Mouse (Mus musculus) intestine, postnatal 0 days (tissue): Measurements from ENCODE around the gene Kif15. TPM values are rescaled to one million over a fixed set of nuclear protein-coding genes. Genes with fewer than 3 reads are reported as not detected.

Experiments used
- ATAC-seq: fragments of 200-750 bp; cut with Nextera tagmentation; 2 replicates; pipeline ENCODE4 v1.8.0; 2017; ENCODE audit warnings: mild to moderate bottlenecking, moderate TSS enrichment, moderate library complexity
- H3K27ac ChIP-seq: fragments of 300-500 bp; sonication (generic); 2 replicates; pipeline ENCODE4 v1.5.1; 2014; ENCODE audit warnings: mild to moderate bottlenecking, low read depth, low read length, moderate library complexity
- H3K27me3 ChIP-seq: fragments of 300-500 bp; sonication (generic); replicated peaks from 2 replicates; pipeline ENCODE4 v1.6.1; 2014; ENCODE audit warnings: low read length, mixed read lengths; ENCODE audit not compliant: control insufficient read depth, insufficient read depth
- H3K36me3 ChIP-seq: fragments of 300-500 bp; sonication (generic); 2 replicates; pipeline ENCODE4 v1.6.1; 2014; ENCODE audit warnings: mild to moderate bottlenecking, moderate library complexity; ENCODE audit not compliant: control insufficient read depth, insufficient read depth
- H3K4me1 ChIP-seq: fragments of 300-500 bp; sonication (generic); replicated peaks from 2 replicates; pipeline ENCODE4 v1.6.1; 2014; ENCODE audit warnings: antibody characterized with exemption, low read length, mixed read lengths; ENCODE audit not compliant: control insufficient read depth, insufficient read depth
- H3K4me2 ChIP-seq: fragments of 300-500 bp; sonication (generic); replicated peaks from 2 replicates; pipeline ENCODE4 v1.6.1; 2014; ENCODE audit warnings: low read depth, mild to moderate bottlenecking, moderate library complexity
- H3K4me3 ChIP-seq: fragments of 300-500 bp; sonication (generic); 2 replicates; pipeline ENCODE4 v1.5.1; 2014; ENCODE audit warnings: low read depth, low read length
- H3K9ac ChIP-seq: fragments of 300-500 bp; sonication (generic); 2 replicates; pipeline ENCODE4 v1.6.1; 2014; ENCODE audit warnings: mild to moderate bottlenecking, low read depth, low read length
- H3K9me3 ChIP-seq: fragments of 300-500 bp; sonication (generic); 2 replicates; pipeline ENCODE4 v1.6.1; 2016; ENCODE audit warnings: mixed run types; ENCODE audit not compliant: control insufficient read depth
- CTCF ChIP-seq: sonication (generic); IDR thresholded peaks from 2 replicates; pipeline ENCODE4 v1.5.1; 2016; ENCODE audit warnings: low read depth, mild to moderate bottlenecking, control low read depth, antibody characterized with exemption, moderate library complexity
- WGBS: fragments of 180-500 bp; shearing (Covaris S2); extraction: QIAGEN DNeasy Blood & Tissue Kit; methylation state at CpG from one replicate; pipeline ENCODE4 v1.1.7; 2014; 5-methylcytosine and 5-hydroxymethylcytosine counted together
- polyA plus RNA-seq: library from polyadenylated mRNA; unstranded; fragments of >200 nt; fragmentation: Nextera tagmentation; extraction: Ambion mirVana; gene quantifications from 2 replicates; pipeline ENCODE4 v1.2.1, GENCODE M21; 2015

Gene Kif15
- polyA plus RNA-seq, result 10.0 and 10.1 TPM in 2 replicates

- under 1% methylated on average over 64 of the region's 64 CpGs for WGBS
- H3K27me3 ChIP-seq, result no peaks in the 10 kb centered on the region
- peak within 1 kb of the TSS; percentile 91 for H3K9ac ChIP-seq
- H3K4me3 ChIP-seq, result peak within 1 kb of the TSS; percentile 96
- ATAC-seq, result peak; percentile 90
- H3K9me3 ChIP-seq, result no peaks in the 10 kb centered on the region
- H3K4me2 ChIP-seq, result peak within 1 kb of the TSS; percentile 82
- TF ChIP-seq CTCF, result peak; percentile 38
- H3K27ac ChIP-seq, result peak within 1 kb of the TSS; percentile 93
- peaks cover 15% of the 10 kb centered on the region; the same call in 1 of the 2 replicates for H3K36me3 ChIP-seq
- H3K4me1 ChIP-seq, result 0 out of 2 replicates have a peak, but pooled peaks cover 6% of the 10 kb centered on the region
Observed at GRCm38 (mm10) chr9:122950643-122951475, at the start of gene Kif15, which contains the start of gene 1110059G10Rik. Gene Kif15 (plus strand): TSS chr9:122951046. Gene 1110059G10Rik (minus strand): TSS chr9:122951000.

- Histone ChIP-seq H3K27ac (no peak overlapping the region), H3K4me3 (no peak overlapping the region)
- no peak for ATAC-seq
Observed at GRCm38 (mm10) chr9:122901047-122901446, 49.8 kb upstream of the Kif15 start.

GRCm38 (mm10) chr9:122902717-122903535 is 47.9 kb upstream of the Kif15 start:
- WGBS, result 15% methylated on average over 32 of the region's 32 CpGs
- Histone ChIP-seq H3K4me1 (no peaks in the 10 kb centered on the region), H3K9ac (peak overlapping the region; percentile 46), H3K27me3 (no peaks in the 10 kb centered on the region), H3K4me3 (peak overlapping the region; percentile 46), H3K36me3 (no peaks in the 10 kb centered on the region), H3K27ac (no peak overlapping the region), H3K9me3 (no peaks in the 10 kb centered on the region), H3K4me2 (peak overlapping the region; percentile 75)
- ATAC-seq, result peak; percentile 77
- no peak for TF ChIP-seq CTCF

More at GRCm38 (mm10) chr9:122901047-122901446, 49.8 kb upstream of the Kif15 start:
- no peaks in the 10 kb centered on the region; the same call in 1 of the 2 replicates for H3K9me3 ChIP-seq
- TF ChIP-seq CTCF, result no peak
- H3K4me1 ChIP-seq, result no peaks in the 10 kb centered on the region
- H3K36me3 ChIP-seq, result 0 out of 2 replicates have a peak, but pooled peaks cover under 1% of the 10 kb centered on the region
- H3K9ac ChIP-seq, result no peak overlapping the region
- WGBS, result 87% methylated on average over 2 of the region's 2 CpGs
- H3K4me2 ChIP-seq, result no peak overlapping the region
- H3K27me3 ChIP-seq, result no peaks in the 10 kb centered on the region

GRCm38 (mm10) chr9:122922436-122922835 is 28.4 kb upstream of the Kif15 start:
- Histone ChIP-seq H3K4me1 (no peaks in the 10 kb centered on the region), H3K27me3 (0 out of 2 replicates have a peak, but pooled peaks cover 5% of the 10 kb centered on the region), H3K36me3 (peaks cover 20% of the 10 kb centered on the region), H3K9me3 (no peaks in the 10 kb centered on the region), H3K27ac (no peak overlapping the region), H3K9ac (peak overlapping the region; percentile 57; the same call in 1 of the 2 replicates), H3K4me2 (peak overlapping the region; percentile 75), H3K4me3 (peak overlapping the region; percentile 54)
- WGBS, result 28% methylated on average over 3 of the region's 3 CpGs
- TF ChIP-seq CTCF, result no peak
- ATAC-seq, result no peak

GRCm38 (mm10) chr9:122922936-122923381 is 27.9 kb upstream of the Kif15 start, which contains the start of gene Zfp105:
Gene Zfp105 (plus strand): TSS chr9:122923072.
- H3K9ac ChIP-seq, result peak within 1 kb of the TSS; percentile 57
- 1% methylated on average over 37 of the region's 43 CpGs for WGBS
- peak within 1 kb of the TSS; percentile 75 for H3K4me2 ChIP-seq
- H3K4me1 ChIP-seq, result no peaks in the 10 kb centered on the region
- peaks cover 21% of the 10 kb centered on the region for H3K36me3 ChIP-seq
- H3K27ac ChIP-seq, result 0 out of 2 replicates have a peak within 1 kb of the TSS, but pooled peaks have one; percentile 17
- ATAC-seq, result peak; percentile 56; the same call in 1 of the 2 replicates
- H3K4me3 ChIP-seq, result peak within 1 kb of the TSS; percentile 54
- H3K9me3 ChIP-seq, result no peaks in the 10 kb centered on the region
- no peak for TF ChIP-seq CTCF
- 0 out of 2 replicates have a peak, but pooled peaks cover 5% of the 10 kb centered on the region for H3K27me3 ChIP-seq

- no peak overlapping the region for H3K4me2 ChIP-seq
- no peaks in the 10 kb centered on the region for H3K4me1 ChIP-seq
- H3K27me3 ChIP-seq, result no peaks in the 10 kb centered on the region
- no peak for ATAC-seq
- H3K4me3 ChIP-seq, result no peak overlapping the region
- no peaks in the 10 kb centered on the region for H3K9me3 ChIP-seq
- no peak overlapping the region for H3K9ac ChIP-seq
- TF ChIP-seq CTCF, result no peak
- 94% methylated on average over 3 of the region's 3 CpGs for WGBS
- peak overlapping the region; percentile 11; the same call in 1 of the 2 replicates for H3K27ac ChIP-seq
- H3K36me3 ChIP-seq, result peaks cover 54% of the 10 kb centered on the region
Observed at GRCm38 (mm10) chr9:122928915-122929314, 21.9 kb upstream of the Kif15 start.
